Mouse (Mus musculus): ENCODE results near the gene Ndufaf2. TPM values are rescaled to one million over a fixed set of nuclear protein-coding genes. Genes with fewer than 3 reads are reported as not detected.

Gene Ndufaf2
- polyA plus RNA-seq, 1 experiment from 2014 or later, result 69.3 TPM

DNA sequence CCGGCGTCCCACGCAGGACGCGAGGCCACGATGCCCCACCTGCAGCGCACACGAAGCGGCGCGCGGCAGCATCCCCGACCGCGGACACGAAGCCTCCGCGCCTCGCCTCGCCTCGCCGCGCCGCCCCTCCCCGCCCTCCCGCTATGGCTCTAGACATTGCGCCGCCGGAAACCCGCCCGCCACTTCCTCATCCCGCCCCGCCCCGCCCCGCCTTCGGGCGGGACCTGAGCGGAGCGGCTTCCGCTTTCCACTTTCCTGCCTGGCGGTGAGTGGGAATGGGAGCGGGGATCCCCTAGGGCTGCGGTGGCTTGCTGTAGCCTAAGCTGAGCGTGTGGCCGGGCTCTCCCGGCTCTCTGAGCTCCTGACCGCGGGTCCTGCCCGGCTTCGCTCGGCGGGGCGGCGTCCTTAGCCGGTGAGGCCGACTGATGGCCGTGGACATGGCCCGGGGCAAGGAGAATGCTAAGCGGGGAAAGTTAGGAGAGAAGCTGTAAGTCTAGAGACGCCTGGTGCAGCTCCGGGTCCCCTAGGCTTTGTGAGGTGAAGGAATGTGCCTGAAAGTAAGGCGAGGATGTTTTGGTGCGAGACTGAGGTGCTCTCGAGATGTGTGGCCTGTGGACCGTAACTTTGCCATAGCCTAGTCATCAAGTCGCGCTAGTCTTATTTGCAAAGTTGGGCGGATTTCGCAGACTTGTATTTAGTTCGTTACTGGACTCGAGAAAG, 114.0 kb downstream of the Ndufaf2 start, which contains the start of gene Smim15:
Gene Smim15 (plus strand): TSS at position 225 of the 720 bp plus-strand sequence.
- Histone ChIP-seq H3K4me1 (peaks cover 33% of the 10 kb centered on the region), H3K4me2 (replicated peaks) (peak within 1 kb of the TSS; percentile 64), H3K9ac (peak within 1 kb of the TSS; percentile 90), H3K9me3 (replicated peaks) (no peaks in the 10 kb centered on the region), H3K36me3 (peaks cover 8% of the 10 kb centered on the region), H3K4me3 (peak within 1 kb of the TSS; percentile 83), H3K27me3 (no peaks in the 10 kb centered on the region), H3K27ac (peak within 1 kb of the TSS; percentile 90)
- peak; percentile 97 for ATAC-seq (ENCODE audit: low FRiP score)
- under 1% methylated on average over 64 of the region's 71 CpGs for WGBS

DNA sequence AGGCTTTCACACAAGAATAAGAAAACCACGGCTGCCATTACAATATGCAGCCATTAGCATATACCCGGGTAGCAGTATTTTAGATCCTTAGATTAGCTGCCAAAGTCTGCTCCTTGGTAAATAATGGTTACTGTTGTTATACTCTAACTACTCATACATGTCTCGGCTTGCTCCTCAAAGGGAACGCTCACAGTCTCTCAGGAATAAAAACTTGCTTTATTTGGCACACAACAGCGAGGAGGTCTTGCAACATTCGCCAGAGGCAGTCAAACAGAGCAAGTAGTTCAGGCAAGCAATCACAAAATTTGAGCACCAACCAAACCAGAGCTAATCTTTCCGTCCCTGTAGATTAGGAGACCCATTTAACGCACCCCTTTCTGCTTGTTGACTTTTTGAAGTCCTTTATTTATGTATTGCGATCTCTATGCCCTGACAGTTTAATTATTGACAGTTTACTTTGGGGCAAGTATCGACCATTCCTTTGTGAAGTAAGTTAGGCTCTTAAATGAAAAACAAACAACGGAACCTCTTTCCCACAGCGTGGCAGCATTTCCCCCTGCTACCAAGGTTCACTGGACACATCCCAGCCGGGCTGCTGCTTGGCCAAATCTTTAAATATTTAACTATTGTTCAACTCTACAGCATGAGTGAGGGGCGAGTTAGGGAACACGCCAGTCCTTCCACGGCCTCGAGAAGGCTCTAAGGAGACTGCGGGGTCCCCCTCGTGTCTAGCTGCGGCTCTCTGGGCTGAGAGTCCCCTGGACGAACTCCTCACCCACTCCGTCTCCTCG, 114.8 kb downstream of the Ndufaf2 start:
- Histone ChIP-seq H3K9me3 (replicated peaks) (no peaks in the 10 kb centered on the region), H3K9ac (peak overlapping the region; percentile 90), H3K27me3 (no peaks in the 10 kb centered on the region), H3K36me3 (peaks cover 8% of the 10 kb centered on the region), H3K4me3 (peak overlapping the region; percentile 83), H3K4me1 (peaks cover 33% of the 10 kb centered on the region), H3K4me2 (replicated peaks) (peak overlapping the region; percentile 64), H3K27ac (peak overlapping the region; percentile 90)
- WGBS, result 5% methylated on average over 23 of the region's 23 CpGs
- peak; percentile 71 for ATAC-seq (ENCODE audit: low FRiP score)

DNA sequence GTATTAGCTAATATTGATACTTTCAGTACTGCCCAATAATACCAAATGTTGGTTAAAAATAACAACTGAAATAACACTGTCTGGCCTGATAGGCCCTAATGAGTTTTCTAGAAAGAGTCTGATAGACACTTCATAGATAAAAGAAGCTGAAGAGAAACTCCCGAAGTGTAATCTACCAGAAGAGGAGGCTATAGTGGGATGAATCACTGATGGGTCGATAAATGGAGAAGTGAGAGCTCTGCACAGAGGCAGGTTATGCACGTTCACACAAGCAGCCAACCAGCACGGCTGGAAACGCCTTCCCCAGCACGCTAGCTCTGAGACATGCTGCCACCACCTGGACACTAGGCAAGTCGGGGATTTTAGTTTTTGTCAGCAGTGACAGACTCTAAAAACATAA, 117.1 kb downstream of the Ndufaf2 start:
- no peaks in the 10 kb centered on the region for H3K27me3 ChIP-seq
- no peak overlapping the region for H3K4me2 ChIP-seq (replicated peaks)
- no peak overlapping the region for H3K9ac ChIP-seq

DNA sequence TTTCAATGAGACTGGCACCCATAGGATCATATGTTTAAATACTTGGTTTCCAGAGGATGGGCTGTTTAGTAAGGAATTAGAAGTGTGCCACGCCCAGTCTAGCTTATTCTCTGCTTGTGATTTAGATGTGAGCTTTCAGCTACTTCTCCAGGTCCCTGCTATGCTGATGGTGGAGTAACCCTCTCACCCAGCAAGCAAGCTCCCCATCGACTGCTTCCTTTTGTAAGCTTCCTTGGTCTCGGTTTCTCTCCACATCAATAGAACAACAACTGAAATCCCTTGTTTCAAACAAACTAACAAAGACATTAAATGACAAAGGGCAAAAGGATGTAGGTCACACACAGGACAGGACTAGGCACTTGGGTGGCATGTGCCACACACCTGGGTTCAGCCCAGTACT, 118.0 kb downstream of the Ndufaf2 start:
- Histone ChIP-seq H3K4me3 (no peak overlapping the region), H3K27me3 (no peaks in the 10 kb centered on the region), H3K9me3 (replicated peaks) (no peaks in the 10 kb centered on the region), H3K4me1 (peaks cover 26% of the 10 kb centered on the region), H3K36me3 (no peaks in the 10 kb centered on the region), H3K9ac (no peak overlapping the region), H3K4me2 (replicated peaks) (no peak overlapping the region), H3K27ac (no peak overlapping the region)
- no peak for ATAC-seq (ENCODE audit: low FRiP score)
- 51% methylated on average over 3 of the region's 3 CpGs for WGBS

More for the DNA sequence above, 117.1 kb downstream of the Ndufaf2 start:
- Histone ChIP-seq H3K4me3 (no peak overlapping the region), H3K9me3 (replicated peaks) (no peaks in the 10 kb centered on the region), H3K27ac (no peak overlapping the region), H3K4me1 (peaks cover 33% of the 10 kb centered on the region), H3K36me3 (no peaks in the 10 kb centered on the region)
- WGBS, result 3% methylated on average over 7 of the region's 7 CpGs
- ATAC-seq (ENCODE audit: low FRiP score), result peak; percentile 26; the same call in 1 of the 2 replicates

DNA sequence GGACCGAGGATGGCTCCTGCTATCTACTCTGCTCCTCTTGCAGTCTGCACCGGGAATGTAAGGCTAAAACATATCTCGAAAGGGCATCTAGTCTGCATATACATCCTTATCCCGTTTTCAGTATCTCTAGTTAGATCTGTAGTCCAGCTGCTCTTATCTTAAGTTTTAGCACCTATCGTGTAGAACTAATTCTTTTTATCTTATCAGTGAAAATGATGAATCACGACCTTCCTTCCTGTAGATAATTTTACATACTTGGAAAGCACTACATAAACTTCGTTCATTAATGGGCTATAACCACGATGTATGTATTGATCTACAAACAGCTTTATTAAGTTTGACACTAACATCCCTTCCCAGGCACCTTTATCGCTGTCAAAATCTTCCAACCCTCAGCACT, 118.5 kb downstream of the Ndufaf2 start:
- no peaks in the 10 kb centered on the region for H3K27me3 ChIP-seq
- peaks cover 23% of the 10 kb centered on the region for H3K4me1 ChIP-seq
- H3K9me3 ChIP-seq (replicated peaks), result no peaks in the 10 kb centered on the region
- H3K4me3 ChIP-seq, result no peak overlapping the region
- no peak overlapping the region for H3K4me2 ChIP-seq (replicated peaks)
- 84% methylated on average over 9 of the region's 9 CpGs for whole genome bisulfite sequencing
- no peaks in the 10 kb centered on the region for H3K36me3 ChIP-seq
- H3K27ac ChIP-seq, result no peak overlapping the region
- no peak for ATAC-seq (ENCODE audit: low FRiP score)
- H3K9ac ChIP-seq, result no peak overlapping the region

DNA sequence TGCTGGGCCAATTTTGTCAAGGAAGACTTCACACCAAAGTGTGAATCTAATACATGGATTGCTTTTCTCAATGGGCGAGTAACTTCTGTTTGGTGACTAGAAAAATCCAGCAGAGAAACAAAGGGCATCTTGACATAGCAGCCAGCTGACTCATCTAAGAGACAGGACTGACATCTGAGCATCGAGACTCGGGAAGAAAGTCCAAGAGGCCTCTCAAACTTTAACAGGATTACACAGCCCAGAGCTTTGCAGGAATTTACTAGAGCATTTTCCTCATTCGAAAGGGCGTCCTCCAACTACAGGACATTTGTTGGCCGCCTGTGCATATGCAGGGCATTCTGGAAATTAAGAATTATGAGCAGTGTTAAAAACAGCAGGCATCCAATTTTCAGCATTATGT, 119.0 kb downstream of the Ndufaf2 start:
- Histone ChIP-seq H3K36me3 (no peaks in the 10 kb centered on the region), H3K4me2 (replicated peaks) (no peak overlapping the region), H3K9ac (no peak overlapping the region), H3K9me3 (replicated peaks) (no peaks in the 10 kb centered on the region), H3K27ac (no peak overlapping the region), H3K4me3 (no peak overlapping the region), H3K27me3 (no peaks in the 10 kb centered on the region), H3K4me1 (peaks cover 21% of the 10 kb centered on the region)
- WGBS, result 64% methylated on average over 6 of the region's 6 CpGs
- ATAC-seq (ENCODE audit: low FRiP score), result no peak

DNA sequence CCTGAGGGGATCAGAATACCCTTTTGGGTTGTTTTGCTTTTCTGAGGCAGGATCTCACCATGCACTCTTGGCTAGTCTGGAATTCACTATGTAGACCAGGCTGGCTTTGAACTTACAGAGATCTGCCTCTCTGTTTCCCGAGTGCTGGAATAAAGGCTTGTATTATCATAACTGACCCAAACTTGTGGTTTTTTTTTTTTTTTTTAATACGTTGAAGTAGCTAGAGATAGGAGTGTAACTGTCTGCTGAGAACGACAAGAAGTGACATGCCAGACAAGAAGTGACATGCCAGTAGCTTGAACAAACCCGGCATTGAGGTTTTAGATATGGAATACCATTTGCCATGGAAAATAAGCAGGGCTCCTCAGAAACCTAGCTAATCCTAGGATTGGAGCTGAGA, 125.6 kb downstream of the Ndufaf2 start:
- 97% methylated on average over 4 of the region's 4 CpGs for WGBS
- ATAC-seq (ENCODE audit: low FRiP score), result no peak
- no peaks in the 10 kb centered on the region for H3K27me3 ChIP-seq
- no peak overlapping the region for H3K4me2 ChIP-seq (replicated peaks)
- H3K27ac ChIP-seq, result no peak overlapping the region
- no peaks in the 10 kb centered on the region for H3K4me1 ChIP-seq
- H3K9me3 ChIP-seq (replicated peaks), result no peaks in the 10 kb centered on the region
- no peak overlapping the region for H3K4me3 ChIP-seq
- H3K36me3 ChIP-seq, result no peaks in the 10 kb centered on the region
- H3K9ac ChIP-seq, result no peak overlapping the region

DNA sequence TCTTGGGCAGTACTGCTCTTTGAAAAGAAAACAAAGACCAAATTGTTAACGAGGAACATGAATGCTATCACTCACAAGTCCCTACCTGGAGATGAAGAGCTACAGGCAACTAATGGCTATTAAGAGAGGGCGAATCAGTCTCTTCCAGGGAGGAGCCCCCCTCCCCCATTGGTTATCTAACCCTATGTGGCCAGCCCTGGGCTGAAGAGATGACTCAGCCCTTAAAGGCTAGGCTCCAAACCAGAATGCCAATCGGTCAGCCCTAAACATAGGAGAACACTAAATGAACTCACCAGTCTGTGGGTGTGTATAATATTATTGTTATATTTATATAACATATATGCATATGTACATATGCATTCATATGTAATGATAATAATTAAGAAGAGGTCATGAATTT, 132.6 kb downstream of the Ndufaf2 start:
- H3K4me3 ChIP-seq, result no peak overlapping the region
- H3K4me2 ChIP-seq (replicated peaks), result no peak overlapping the region
- no peak overlapping the region for H3K9ac ChIP-seq
- no peak for ATAC-seq (ENCODE audit: low FRiP score)
- no peaks in the 10 kb centered on the region for H3K9me3 ChIP-seq (replicated peaks)
- no peaks in the 10 kb centered on the region for H3K27me3 ChIP-seq
- WGBS, result 79% methylated on average over 3 of the region's 3 CpGs
- H3K4me1 ChIP-seq, result no peaks in the 10 kb centered on the region
- H3K27ac ChIP-seq, result no peak overlapping the region
- H3K36me3 ChIP-seq, result no peaks in the 10 kb centered on the region

DNA sequence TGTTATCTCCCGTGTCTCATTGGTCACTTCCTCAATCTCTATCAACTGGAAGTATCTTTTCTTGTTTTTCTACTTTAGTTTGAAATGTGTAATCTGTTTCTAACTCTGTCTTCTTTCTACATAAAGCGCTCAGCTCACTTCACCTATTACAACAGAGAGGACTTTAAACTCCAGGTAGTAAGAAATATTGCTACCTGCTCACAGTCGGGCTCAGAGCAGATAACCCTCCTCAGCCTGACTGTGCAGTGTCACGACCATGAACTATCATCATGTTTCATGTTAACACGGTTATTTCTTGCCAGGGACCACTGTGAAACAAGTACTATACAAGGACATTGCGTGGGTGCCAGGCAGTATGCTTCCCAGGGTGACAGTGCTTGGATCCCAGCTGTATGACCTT, 141.1 kb downstream of the Ndufaf2 start:
- 87% methylated on average over 6 of the region's 6 CpGs for WGBS
- no peaks in the 10 kb centered on the region for H3K27me3 ChIP-seq
- ATAC-seq (ENCODE audit: low FRiP score), result no peak
- H3K4me1 ChIP-seq, result no peaks in the 10 kb centered on the region
- H3K9me3 ChIP-seq (replicated peaks), result no peaks in the 10 kb centered on the region
- no peaks in the 10 kb centered on the region for H3K36me3 ChIP-seq
- no peak overlapping the region for H3K4me3 ChIP-seq
- H3K27ac ChIP-seq, result no peak overlapping the region
- no peak overlapping the region for H3K4me2 ChIP-seq (replicated peaks)
- no peak overlapping the region for H3K9ac ChIP-seq

DNA sequence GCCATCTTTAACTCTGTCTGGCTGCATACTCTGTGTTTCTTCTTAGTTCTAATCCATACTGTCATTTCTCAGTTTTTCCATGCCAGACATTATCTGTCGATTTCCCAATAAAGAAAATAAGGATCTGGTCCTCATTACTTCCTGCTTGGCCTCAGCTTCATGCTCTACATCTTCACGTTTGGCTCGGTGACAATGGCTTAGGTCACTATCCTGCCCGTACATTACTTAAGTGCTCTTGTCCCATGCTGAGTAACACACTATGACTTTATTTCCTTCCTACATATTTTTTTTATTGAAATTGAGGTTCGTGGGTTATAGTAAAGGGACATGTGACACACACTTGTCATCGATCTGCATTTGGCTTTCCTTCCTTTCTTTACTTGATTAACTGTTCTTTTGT, 143.3 kb downstream of the Ndufaf2 start:
- H3K4me3 ChIP-seq, result no peak overlapping the region
- no peaks in the 10 kb centered on the region for H3K4me1 ChIP-seq
- H3K9me3 ChIP-seq (replicated peaks), result no peaks in the 10 kb centered on the region
- no peaks in the 10 kb centered on the region for H3K36me3 ChIP-seq
- ATAC-seq (ENCODE audit: low FRiP score), result no peak
- no peak overlapping the region for H3K9ac ChIP-seq
- no peak overlapping the region for H3K27ac ChIP-seq
- no peaks in the 10 kb centered on the region for H3K27me3 ChIP-seq
- no peak overlapping the region for H3K4me2 ChIP-seq (replicated peaks)
- 88% methylated on average over 6 of the region's 6 CpGs for WGBS

DNA sequence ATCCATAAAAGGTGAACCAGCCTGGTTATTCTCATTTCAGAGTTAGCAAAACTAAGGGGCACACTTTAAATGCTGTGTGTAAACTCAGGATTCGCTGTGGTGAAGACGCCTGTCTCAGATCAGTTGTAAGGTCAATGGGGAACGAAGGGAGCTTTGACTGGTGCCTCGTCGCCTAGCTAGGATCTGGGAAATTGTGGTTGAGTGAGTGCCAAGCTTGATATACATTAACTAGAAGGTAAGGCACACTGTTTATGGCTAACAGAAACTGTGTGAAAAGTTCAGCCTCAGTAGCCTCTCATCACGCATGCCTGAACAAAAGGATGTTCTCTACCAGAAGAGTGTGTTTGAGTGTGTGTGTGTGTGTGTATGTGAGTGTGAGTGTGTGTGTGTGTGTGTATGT, 144.6 kb downstream of the Ndufaf2 start:
- Histone ChIP-seq H3K36me3 (no peaks in the 10 kb centered on the region), H3K9me3 (replicated peaks) (no peaks in the 10 kb centered on the region), H3K9ac (no peak overlapping the region), H3K4me1 (no peaks in the 10 kb centered on the region), H3K4me2 (replicated peaks) (no peak overlapping the region), H3K27me3 (no peaks in the 10 kb centered on the region), H3K27ac (no peak overlapping the region), H3K4me3 (no peak overlapping the region)
- WGBS, result 86% methylated on average over 6 of the region's 6 CpGs
- ATAC-seq (ENCODE audit: low FRiP score), result no peak

DNA sequence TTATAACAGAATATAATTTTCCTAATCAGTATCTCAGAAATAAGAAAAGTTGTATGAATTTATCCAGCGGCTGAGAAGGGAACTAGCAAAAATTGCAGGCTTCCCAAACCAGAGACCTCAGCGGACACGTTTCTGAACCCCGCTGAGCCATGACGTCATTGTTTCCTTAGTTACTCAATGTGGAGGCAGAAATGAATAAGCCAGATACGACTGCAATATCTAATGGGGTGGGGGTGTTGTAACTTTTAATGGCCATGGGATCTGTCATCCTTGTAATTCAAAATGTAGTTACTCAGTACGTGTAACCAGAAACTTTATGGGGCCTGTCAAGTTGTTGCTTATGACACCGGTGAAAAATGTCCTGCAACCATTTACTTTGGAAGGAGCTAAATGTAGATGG, 145.3 kb downstream of the Ndufaf2 start:
- H3K36me3 ChIP-seq, result no peaks in the 10 kb centered on the region
- H3K4me3 ChIP-seq, result no peak overlapping the region
- no peak overlapping the region for H3K27ac ChIP-seq
- H3K4me1 ChIP-seq, result no peaks in the 10 kb centered on the region
- no peaks in the 10 kb centered on the region for H3K27me3 ChIP-seq
- ATAC-seq (ENCODE audit: low FRiP score), result no peak
- H3K9me3 ChIP-seq (replicated peaks), result 0 out of 2 replicates have a peak, but pooled peaks cover 6% of the 10 kb centered on the region
- 84% methylated on average over 8 of the region's 8 CpGs for WGBS
- no peak overlapping the region for H3K9ac ChIP-seq
- H3K4me2 ChIP-seq (replicated peaks), result no peak overlapping the region

Measured in hindbrain, embryonic 12.5 days (tissue).